ENCODE assay signal across 9 mouse cellular contexts in genomic region chr14:55618486-55619195, GRCm38 (mm10). TPM values are rescaled to one million over a fixed set of nuclear protein-coding genes. Genes with fewer than 3 reads are reported as not detected.
DNase-seq lines count a peak whose midpoint lies in the region; ATAC-seq and TF ChIP-seq lines count a peak whose summit lies in the region.
"Had no signal": no experiment of that assay in that cellular context is flagged by ENCODE, and none has a peak within 500 bp of the region (broad histone marks: within the 10 kb centered on the region; RNA-seq: fewer than 3 reads in every experiment).

No protein-coding gene starts in this region.

- H3K27ac ChIP-seq in heart, embryonic 12.5 days (ENCODE audit: poor library complexity, severe bottlenecking) = no peak overlapping the region
- H3K27ac ChIP-seq in ES-Bruce4 (ENCODE audit: insufficient read depth, low read length) = no peak overlapping the region
- no peak overlapping the region for H3K27ac ChIP-seq in forebrain, embryonic 12.5 days
- H3K27ac ChIP-seq in liver, embryonic 11.5 days (ENCODE audit: low read depth, low read length) = no peak overlapping the region
- H3K27ac ChIP-seq in stomach, postnatal 0 days (replicated peaks) = no peak overlapping the region

- H3K4me2 ChIP-seq in heart, embryonic 12.5 days = peak overlapping the region; percentile 64
- H3K4me2 ChIP-seq in forebrain, embryonic 12.5 days = peak overlapping the region; percentile 35
- peak overlapping the region; percentile 71 for H3K4me2 ChIP-seq in liver, embryonic 11.5 days
- peak overlapping the region; percentile 35 for H3K4me2 ChIP-seq in stomach, postnatal 0 days (replicated peaks; ENCODE audit: low read depth)

- no peak for DNase-seq in heart, postnatal 14 days
- no peak for DNase-seq in liver, embryonic 11.5 days (ENCODE audit: low spot score)
- DNase-seq in stomach, postnatal 0 days (ENCODE audit: low spot score) = no peak
- DNase-seq in urinary bladder, adult 18-20 months (ENCODE audit: low spot score in 2 of 2) = no peak
- no peak for DNase-seq in thymus, postnatal 36 days

- intact Hi-C loops in heart, postnatal 14 days (cut with DNase I) = no loop called here

- peak overlapping the region; percentile 48; the same call in 1 of the 2 replicates for H3K9ac ChIP-seq in heart, embryonic 12.5 days
- peak overlapping the region; percentile 52 for H3K9ac ChIP-seq in ES-Bruce4 (ENCODE audit: low read depth, poor library complexity, severe bottlenecking)
- 0 out of 2 replicates have a peak overlapping the region, but pooled peaks have one; percentile 18 for H3K9ac ChIP-seq in forebrain, embryonic 12.5 days
- H3K9ac ChIP-seq in liver, embryonic 11.5 days (ENCODE audit: low read depth, low read length) = 0 out of 2 replicates have a peak overlapping the region, but pooled peaks have one; percentile 27
- H3K9ac ChIP-seq in stomach, postnatal 0 days (ENCODE audit: low read length) = peak overlapping the region; percentile 41; the same call in 1 of the 2 replicates

- no peak for TF ChIP-seq POLR2A in ES-Bruce4 (IDR thresholded peaks at IDR 0.05; ENCODE audit: insufficient read depth, low read length)

- H3K27me3 ChIP-seq in heart, embryonic 12.5 days (replicated peaks) = no peaks in the 10 kb centered on the region
- H3K27me3 ChIP-seq in ES-Bruce4 (ENCODE audit: control insufficient read depth, insufficient read depth, low read length, poor library complexity, severe bottlenecking) = no peaks in the 10 kb centered on the region
- 0 out of 2 replicates have a peak, but pooled peaks cover 2% of the 10 kb centered on the region for H3K27me3 ChIP-seq in forebrain, embryonic 12.5 days
- H3K27me3 ChIP-seq in liver, embryonic 11.5 days (replicated peaks; ENCODE audit: control insufficient read depth, insufficient read depth, low read length) = no peaks in the 10 kb centered on the region
- H3K27me3 ChIP-seq in stomach, postnatal 0 days (ENCODE audit: control insufficient read depth, insufficient read depth, low read length) = no peaks in the 10 kb centered on the region
- H3K27me3 ChIP-seq: CH12.LX had no signal

- H3K36me3 ChIP-seq in heart, embryonic 12.5 days = peaks cover 8% of the 10 kb centered on the region
- no peaks in the 10 kb centered on the region for H3K36me3 ChIP-seq in ES-Bruce4 (ENCODE audit: control insufficient read depth, insufficient read depth, low read length, poor library complexity, severe bottlenecking)
- H3K36me3 ChIP-seq in forebrain, embryonic 12.5 days (replicated peaks) = no peaks in the 10 kb centered on the region
- H3K36me3 ChIP-seq in liver, embryonic 11.5 days (ENCODE audit: control insufficient read depth, insufficient read depth, low read length) = 0 out of 2 replicates have a peak, but pooled peaks cover 3% of the 10 kb centered on the region
- no peaks in the 10 kb centered on the region for H3K36me3 ChIP-seq in stomach, postnatal 0 days (ENCODE audit: control insufficient read depth, insufficient read depth, low read length)

- no peak for TF ChIP-seq CTCF in ES-Bruce4 (IDR thresholded peaks at IDR 0.05; ENCODE audit: low read depth, low read length)
- TF ChIP-seq CTCF in stomach, postnatal 0 days (IDR thresholded peaks at IDR 0.05; ENCODE audit: low read depth) = no peak

- 32% methylated on average over 22 of the region's 22 CpGs for WGBS in heart, embryonic 12.5 days
- WGBS in forebrain, embryonic 12.5 days = 59% methylated on average over 22 of the region's 22 CpGs
- 23% methylated on average over 22 of the region's 22 CpGs for WGBS in liver, embryonic 11.5 days
- 38% methylated on average over 22 of the region's 22 CpGs for WGBS in stomach, postnatal 0 days

- H3K4me1 ChIP-seq in heart, embryonic 12.5 days (replicated peaks) = peaks cover 17% of the 10 kb centered on the region
- peaks cover 5% of the 10 kb centered on the region for H3K4me1 ChIP-seq in ES-Bruce4 (ENCODE audit: control insufficient read depth, insufficient read depth, low read length)
- 0 out of 2 replicates have a peak, but pooled peaks cover 2% of the 10 kb centered on the region for H3K4me1 ChIP-seq in forebrain, embryonic 12.5 days
- H3K4me1 ChIP-seq in liver, embryonic 11.5 days (replicated peaks; ENCODE audit: control insufficient read depth, insufficient read depth, low read length) = peaks cover 22% of the 10 kb centered on the region
- no peaks in the 10 kb centered on the region for H3K4me1 ChIP-seq in stomach, postnatal 0 days (replicated peaks; ENCODE audit: control insufficient read depth, insufficient read depth)

- TF ChIP-seq EP300 in ES-Bruce4 (IDR thresholded peaks at IDR 0.05; ENCODE audit: insufficient read depth, low read depth, low read length) = no peak
- TF ChIP-seq EP300 in stomach, postnatal 0 days (optimal IDR thresholded peaks at IDR 0.05) = no peak

- ATAC-seq in heart, embryonic 12.5 days (ENCODE audit: insufficient number of reproducible peaks, low FRiP score) = no peak
- no peak for ATAC-seq in forebrain, embryonic 12.5 days (ENCODE audit: low FRiP score)
- peak; percentile 61 for ATAC-seq in liver, embryonic 11.5 days (replicated peaks; ENCODE audit: low FRiP score)
- no peak for ATAC-seq in stomach, postnatal 0 days (ENCODE audit: low FRiP score, low TSS enrichment)

- peak overlapping the region; percentile 37 for H3K4me3 ChIP-seq in heart, embryonic 12.5 days
- H3K4me3 ChIP-seq in ES-Bruce4 (ENCODE audit: low read depth, low read length) = peak overlapping the region; percentile 28
- peak overlapping the region; percentile 19 for H3K4me3 ChIP-seq in forebrain, embryonic 12.5 days (replicated peaks)
- H3K4me3 ChIP-seq in liver, embryonic 11.5 days (ENCODE audit: low read depth, low read length) = peak overlapping the region; percentile 32
- H3K4me3 ChIP-seq in stomach, postnatal 0 days (ENCODE audit: low read depth, low read length) = peak overlapping the region; percentile 20

- no peaks in the 10 kb centered on the region for H3K9me3 ChIP-seq in heart, embryonic 12.5 days (replicated peaks)
- no peaks in the 10 kb centered on the region for H3K9me3 ChIP-seq in ES-Bruce4 (replicated peaks; ENCODE audit: control insufficient read depth, insufficient read depth, low read length, poor library complexity, severe bottlenecking)
- H3K9me3 ChIP-seq in forebrain, embryonic 12.5 days = no peaks in the 10 kb centered on the region
- no peaks in the 10 kb centered on the region for H3K9me3 ChIP-seq in liver, embryonic 11.5 days (ENCODE audit: control insufficient read depth, low read length)
- no peaks in the 10 kb centered on the region for H3K9me3 ChIP-seq in stomach, postnatal 0 days (ENCODE audit: control insufficient read depth, low read length)

RNA-seq across cellular contexts. Expression of gene Rec8, which starts 0.8 kb away (rescaled TPM):
- 16.5 and 17.5 TPM in 2 replicates for polyA plus RNA-seq in heart, embryonic 12.5 days (2016; fragmentation: Nextera tagmentation; extraction: Ambion mirVana)
- 1 to 10 TPM in 1 of 2 experiments, under 1 TPM in 1; 0.72 to 1.2 TPM for total RNA-seq in heart, postnatal 14 days (2021)
- polyA plus RNA-seq in ES-Bruce4 (2011; ENCODE audit: insufficient read depth, insufficient read length, low read depth, missing spikeins) = 16.4 and 20.6 TPM in 2 replicates
- polyA plus RNA-seq in forebrain, embryonic 12.5 days (2016; fragmentation: Nextera tagmentation; extraction: Ambion mirVana) = 7.2 and 8.5 TPM in 2 replicates
- 2.8 and 5.2 TPM in 2 replicates for polyA plus RNA-seq in liver, embryonic 11.5 days (2014; fragmentation: Nextera tagmentation; extraction: Ambion mirVana)
- 4.5 TPM in 2 replicates for polyA plus RNA-seq in stomach, postnatal 0 days (2015; fragmentation: Nextera tagmentation; extraction: Ambion mirVana)
- total RNA-seq: CH12.LX had no signal

RNA-seq across cellular contexts. Expression of gene Irf9, which starts 15.3 kb away (rescaled TPM):
- 8.7 and 9.4 TPM in 2 replicates for polyA plus RNA-seq in heart, embryonic 12.5 days (2016; fragmentation: Nextera tagmentation; extraction: Ambion mirVana)
- total RNA-seq in heart, postnatal 14 days (2021) = 1 to 10 TPM; 9.2 to 9.3 TPM
- 9.6 and 10.9 TPM in 2 replicates for polyA plus RNA-seq in ES-Bruce4 (2011; ENCODE audit: insufficient read depth, insufficient read length, low read depth, missing spikeins)
- 9.8 and 10.3 TPM in 2 replicates for polyA plus RNA-seq in forebrain, embryonic 12.5 days (2016; fragmentation: Nextera tagmentation; extraction: Ambion mirVana)
- polyA plus RNA-seq in liver, embryonic 11.5 days (2014; fragmentation: Nextera tagmentation; extraction: Ambion mirVana) = 11.6 and 13.0 TPM in 2 replicates
- polyA plus RNA-seq in stomach, postnatal 0 days (2015; fragmentation: Nextera tagmentation; extraction: Ambion mirVana) = 14.1 and 14.7 TPM in 2 replicates

RNA-seq across cellular contexts. Expression of gene Ipo4, which starts 17.1 kb away (rescaled TPM):
- 66.1 and 68.4 TPM in 2 replicates for polyA plus RNA-seq in heart, embryonic 12.5 days (2016; fragmentation: Nextera tagmentation; extraction: Ambion mirVana)
- total RNA-seq in heart, postnatal 14 days (2021) = 10 to 100 TPM; 41.4 to 49.9 TPM
- polyA plus RNA-seq in ES-Bruce4 (2011; ENCODE audit: insufficient read depth, insufficient read length, low read depth, missing spikeins) = 69.4 and 88.5 TPM in 2 replicates
- 68.5 and 68.6 TPM in 2 replicates for polyA plus RNA-seq in forebrain, embryonic 12.5 days (2016; fragmentation: Nextera tagmentation; extraction: Ambion mirVana)
- 90.1 and 92.1 TPM in 2 replicates for polyA plus RNA-seq in liver, embryonic 11.5 days (2014; fragmentation: Nextera tagmentation; extraction: Ambion mirVana)
- 28.8 and 38.3 TPM in 2 replicates for polyA plus RNA-seq in stomach, postnatal 0 days (2015; fragmentation: Nextera tagmentation; extraction: Ambion mirVana)

RNA-seq across cellular contexts. Expression of gene Gm49378, which starts 19.1 kb away (rescaled TPM):
- polyA plus RNA-seq in heart, embryonic 12.5 days (2016; fragmentation: Nextera tagmentation; extraction: Ambion mirVana) = 3.4 and 5.2 TPM in 2 replicates
- 1 to 10 TPM; 2.2 to 2.9 TPM for total RNA-seq in heart, postnatal 14 days (2021)
- polyA plus RNA-seq in ES-Bruce4 (2011; ENCODE audit: insufficient read depth, insufficient read length, low read depth, missing spikeins) = 9.8 and 14.1 TPM in 2 replicates
- polyA plus RNA-seq in forebrain, embryonic 12.5 days (2016; fragmentation: Nextera tagmentation; extraction: Ambion mirVana) = 4.0 and 5.6 TPM in 2 replicates
- 2.7 and 2.8 TPM in 2 replicates for polyA plus RNA-seq in liver, embryonic 11.5 days (2014; fragmentation: Nextera tagmentation; extraction: Ambion mirVana)
- polyA plus RNA-seq in stomach, postnatal 0 days (2015; fragmentation: Nextera tagmentation; extraction: Ambion mirVana) = 1.2 and 1.3 TPM in 2 replicates

RNA-seq across cellular contexts. Expression of gene Tm9sf1, which starts 25.0 kb away (rescaled TPM):
- 86.2 and 92.6 TPM in 2 replicates for polyA plus RNA-seq in heart, embryonic 12.5 days (2016; fragmentation: Nextera tagmentation; extraction: Ambion mirVana)
- total RNA-seq in heart, postnatal 14 days (2021) = 10 to 100 TPM; 45.3 to 45.4 TPM
- 22.7 and 25.1 TPM in 2 replicates for polyA plus RNA-seq in ES-Bruce4 (2011; ENCODE audit: insufficient read depth, insufficient read length, low read depth, missing spikeins)
- 68.7 and 73.4 TPM in 2 replicates for polyA plus RNA-seq in forebrain, embryonic 12.5 days (2016; fragmentation: Nextera tagmentation; extraction: Ambion mirVana)
- 79.8 and 83.8 TPM in 2 replicates for polyA plus RNA-seq in liver, embryonic 11.5 days (2014; fragmentation: Nextera tagmentation; extraction: Ambion mirVana)
- 71.7 and 75.6 TPM in 2 replicates for polyA plus RNA-seq in stomach, postnatal 0 days (2015; fragmentation: Nextera tagmentation; extraction: Ambion mirVana)
